Mouse (Mus musculus) gastrocnemius, adult 18-20 months (tissue): ENCODE data around the gene Cic. TPM values are rescaled to one million over a fixed set of nuclear protein-coding genes. Genes with fewer than 3 reads are reported as not detected.

Source experiments
- DNase-seq: peaks from one replicate; pipeline ENCODE4 v3.0.0; 2021; ENCODE audit warnings: low spot score
- total RNA-seq, 2 experiments: library from RNA; stranded (reverse); gene quantifications; 2 replicates each; pipeline ENCODE4 v1.2.3; 2021

The Cic gene
- total RNA-seq, 2 experiments from 2014 or later = 34.8 to 38.3 TPM

- DNase-seq = no peak
Observed at GRCm38 (mm10) chr7:25282731-25283211, 15.3 kb downstream of the Cic start.

GRCm38 (mm10) chr7:25283637-25284036 lies 16.1 kb downstream of the Cic start:
- DNase-seq = no peak

- DNase-seq = no peak
Observed at GRCm38 (mm10) chr7:25284171-25284570, 16.7 kb downstream of the Cic start.

GRCm38 (mm10) chr7:25284766-25285165 lies 17.3 kb downstream of the Cic start:
- no peak for DNase-seq

- no peak for DNase-seq
Observed at GRCm38 (mm10) chr7:25285511-25286238, 18.2 kb downstream of the Cic start.

GRCm38 (mm10) chr7:25286989-25287388 lies 19.5 kb downstream of the Cic start:
- DNase-seq = no peak

- no peak for DNase-seq
Observed at GRCm38 (mm10) chr7:25288011-25288410, 20.5 kb downstream of the Cic start.

- no peak for DNase-seq
Observed at GRCm38 (mm10) chr7:25288721-25289120, 21.2 kb downstream of the Cic start.

- no peak for DNase-seq
Observed at GRCm38 (mm10) chr7:25289925-25290324, 22.4 kb downstream of the Cic start.

GRCm38 (mm10) chr7:25290463-25290862 lies 23.0 kb downstream of the Cic start:
- DNase-seq = no peak

- DNase-seq = no peak
Observed at GRCm38 (mm10) chr7:25290911-25291310, 23.4 kb downstream of the Cic start.

- DNase-seq = no peak
Observed at GRCm38 (mm10) chr7:25292107-25292506, 24.6 kb downstream of the Cic start.

- no peak for DNase-seq
Observed at GRCm38 (mm10) chr7:25293191-25293739, 25.8 kb downstream of the Cic start.

GRCm38 (mm10) chr7:25294495-25294894 lies 27.0 kb downstream of the Cic start:
- no peak for DNase-seq

GRCm38 (mm10) chr7:25294960-25295722 lies 27.6 kb downstream of the Cic start:
- DNase-seq = no peak

GRCm38 (mm10) chr7:25296945-25297453 lies 29.5 kb downstream of the Cic start:
- no peak for DNase-seq

- DNase-seq = no peak
Observed at GRCm38 (mm10) chr7:25297454-25298325, 30.2 kb downstream of the Cic start, which contains the start of gene Pafah1b3. Gene Pafah1b3, minus strand, starts transcription at chr7:25297986.

- DNase-seq = no peak
Observed at GRCm38 (mm10) chr7:25301063-25301462, 33.6 kb downstream of the Cic start, which contains the start of gene Prr19. Gene Prr19, plus strand, starts transcription at chr7:25301411.

GRCm38 (mm10) chr7:25303003-25303684 lies 35.6 kb downstream of the Cic start:
- no peak for DNase-seq

GRCm38 (mm10) chr7:25303685-25304006 lies 36.1 kb downstream of the Cic start:
- DNase-seq = no peak

- DNase-seq = no peak
Observed at GRCm38 (mm10) chr7:25305481-25305880, 38.0 kb downstream of the Cic start.
